Mouse (Mus musculus) ES-Bruce4 (cell line): Measurements from ENCODE around the gene Skp2. TPM values are rescaled to one million over a fixed set of nuclear protein-coding genes. Genes with fewer than 3 reads are reported as not detected.

Source experiments
- H3K27ac ChIP-seq: 2 replicates; pipeline ENCODE4 v1.5.1; 2012; ENCODE audit warnings: low read length, inconsistent platforms; ENCODE audit not compliant: insufficient read depth
- H3K27me3 ChIP-seq: 2 replicates; pipeline ENCODE4 v1.6.1; 2012; ENCODE audit warnings: mild to moderate bottlenecking, low read length, inconsistent platforms; ENCODE audit not compliant: control insufficient read depth, poor library complexity, insufficient read depth, severe bottlenecking
- H3K36me3 ChIP-seq: 2 replicates; pipeline ENCODE4 v1.6.1; 2012; ENCODE audit warnings: inconsistent platforms, mild to moderate bottlenecking, low read length, moderate library complexity; ENCODE audit not compliant: control insufficient read depth, poor library complexity, insufficient read depth, severe bottlenecking
- H3K4me1 ChIP-seq: one replicate; pipeline ENCODE4 v1.8.1; 2011; ENCODE audit warnings: low read length; ENCODE audit not compliant: control insufficient read depth, insufficient read depth
- H3K4me3 ChIP-seq: 2 replicates; pipeline ENCODE4 v1.5.1; 2011; ENCODE audit warnings: low read depth, mild to moderate bottlenecking, low read length
- H3K9ac ChIP-seq: 2 replicates; pipeline ENCODE4 v1.6.1; 2012; ENCODE audit warnings: low read depth, mild to moderate bottlenecking, inconsistent platforms; ENCODE audit not compliant: poor library complexity, severe bottlenecking
- H3K9me3 ChIP-seq: replicated peaks from 2 replicates; pipeline ENCODE4 v1.6.1; 2012; ENCODE audit warnings: mild to moderate bottlenecking, low read length, inconsistent platforms; ENCODE audit not compliant: control insufficient read depth, poor library complexity, insufficient read depth, severe bottlenecking
- CTCF ChIP-seq: IDR thresholded peaks from one replicate; pipeline ENCODE4 v1.8.1; 2011; ENCODE audit warnings: low read depth, low read length
- EP300 ChIP-seq: IDR thresholded peaks from 2 replicates; pipeline ENCODE4 v1.6.1; 2011; ENCODE audit warnings: low read depth, low read length; ENCODE audit not compliant: insufficient read depth
- POLR2A ChIP-seq: IDR thresholded peaks from one replicate; pipeline ENCODE4 v1.8.1; 2011; ENCODE audit warnings: low read length; ENCODE audit not compliant: insufficient read depth
- polyA plus RNA-seq: library from polyadenylated mRNA; stranded (reverse); fragments of >200 nt; gene quantifications from 2 replicates; pipeline ENCODE4 v1.2.4, GENCODE M21; 2011; ENCODE audit warnings: low read depth; ENCODE audit not compliant: missing spikeins, insufficient read depth, insufficient read length

Skp2 gene
- polyA plus RNA-seq, 1 experiment, result 51.9 TPM

DNA sequence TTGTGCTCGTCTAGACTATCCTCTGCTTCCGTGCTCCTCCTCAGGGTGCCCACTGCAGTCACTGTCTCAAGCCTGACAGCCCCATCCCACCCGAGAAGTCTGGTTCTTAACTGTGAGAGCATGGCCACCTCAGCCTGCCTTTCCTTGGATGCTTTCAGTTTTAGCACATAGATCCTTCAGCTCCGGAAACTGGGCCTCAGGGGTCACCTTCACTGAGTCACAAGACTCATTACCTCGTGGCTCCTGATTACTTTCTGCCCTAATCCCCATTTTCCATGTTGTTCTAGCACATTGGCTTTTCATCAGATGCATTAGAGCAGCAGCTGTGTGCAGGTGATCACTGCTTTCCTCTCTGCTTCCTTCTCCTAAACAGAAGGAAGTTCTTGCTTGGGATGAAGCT lies 67.8 kb downstream of the Skp2 start:
- no peaks in the 10 kb centered on the region for H3K27me3 ChIP-seq
- H3K27ac ChIP-seq, result peak overlapping the region; percentile 18
- H3K4me1 ChIP-seq, result no peaks in the 10 kb centered on the region
- no peaks in the 10 kb centered on the region for H3K36me3 ChIP-seq
- no peak overlapping the region for H3K9ac ChIP-seq
- no peak overlapping the region for H3K4me3 ChIP-seq
- H3K9me3 ChIP-seq, result no peaks in the 10 kb centered on the region
- TF ChIP-seq CTCF (no peak), EP300 (0 out of 2 replicates have a peak, but pooled peaks have one; percentile 40)

GRCm38 (mm10) chr15:9086813-9087212 lies 68.4 kb downstream of the Skp2 start:
- no peak for TF ChIP-seq POLR2A
- TF ChIP-seq EP300, result peak; percentile 92
- H3K36me3 ChIP-seq, result no peaks in the 10 kb centered on the region
- no peaks in the 10 kb centered on the region for H3K27me3 ChIP-seq
- no peak overlapping the region; the same call in 1 of the 2 replicates for H3K9ac ChIP-seq
- H3K4me3 ChIP-seq, result no peak overlapping the region
- H3K4me1 ChIP-seq, result no peaks in the 10 kb centered on the region
- H3K27ac ChIP-seq, result peak overlapping the region; percentile 18
- H3K9me3 ChIP-seq, result no peaks in the 10 kb centered on the region

GRCm38 (mm10) chr15:9082753-9083152 lies 72.5 kb downstream of the Skp2 start:
- no peak overlapping the region for H3K4me3 ChIP-seq
- no peaks in the 10 kb centered on the region for H3K27me3 ChIP-seq
- peaks cover 2% of the 10 kb centered on the region for H3K4me1 ChIP-seq
- no peak overlapping the region for H3K27ac ChIP-seq
- no peaks in the 10 kb centered on the region for H3K9me3 ChIP-seq
- no peaks in the 10 kb centered on the region for H3K36me3 ChIP-seq
- TF ChIP-seq POLR2A (no peak), CTCF (no peak), EP300 (no peak)
- H3K9ac ChIP-seq, result no peak overlapping the region

- no peak for TF ChIP-seq EP300
- no peak for TF ChIP-seq CTCF
- no peak for TF ChIP-seq POLR2A
- H3K27ac ChIP-seq, result no peak overlapping the region
- no peaks in the 10 kb centered on the region for H3K27me3 ChIP-seq
- no peak overlapping the region for H3K4me3 ChIP-seq
- no peak overlapping the region for H3K9ac ChIP-seq
- no peaks in the 10 kb centered on the region for H3K36me3 ChIP-seq
- peaks cover 2% of the 10 kb centered on the region for H3K4me1 ChIP-seq
- no peaks in the 10 kb centered on the region for H3K9me3 ChIP-seq
Observed at GRCm38 (mm10) chr15:9081294-9081693, 73.9 kb downstream of the Skp2 start.

GRCm38 (mm10) chr15:9080206-9080605 lies 75.0 kb downstream of the Skp2 start:
- Histone ChIP-seq H3K4me1 (peaks cover 2% of the 10 kb centered on the region), H3K27ac (no peak overlapping the region), H3K4me3 (no peak overlapping the region), H3K27me3 (no peaks in the 10 kb centered on the region), H3K9me3 (no peaks in the 10 kb centered on the region), H3K36me3 (no peaks in the 10 kb centered on the region), H3K9ac (no peak overlapping the region)
- TF ChIP-seq POLR2A (no peak), EP300 (no peak), CTCF (no peak)

DNA sequence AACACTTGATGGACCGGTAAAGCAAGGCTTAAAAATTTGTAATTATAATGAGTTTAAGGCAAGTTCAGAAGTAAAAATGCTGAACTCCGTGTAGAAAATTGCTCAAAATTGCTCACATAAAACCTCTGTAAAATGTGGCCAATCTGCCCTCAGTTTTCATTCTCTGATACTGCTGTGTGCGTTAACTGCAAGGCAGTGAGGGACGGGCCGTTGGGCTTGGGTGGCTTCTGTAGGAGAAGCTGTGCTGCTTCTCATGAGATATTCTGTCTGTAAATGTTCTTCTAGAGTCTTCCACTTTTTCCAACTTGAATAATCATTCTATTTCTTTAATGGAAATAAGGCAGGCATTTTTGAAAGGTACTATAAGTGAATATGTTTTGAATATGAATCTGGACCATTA lies 75.6 kb downstream of the Skp2 start:
- Histone ChIP-seq H3K27me3 (no peaks in the 10 kb centered on the region), H3K36me3 (no peaks in the 10 kb centered on the region), H3K9ac (no peak overlapping the region), H3K27ac (no peak overlapping the region), H3K9me3 (no peaks in the 10 kb centered on the region), H3K4me1 (peaks cover 5% of the 10 kb centered on the region), H3K4me3 (no peak overlapping the region)
- TF ChIP-seq EP300 (no peak), POLR2A (no peak), CTCF (no peak)
